Mouse (Mus musculus): ENCODE measurements around the gene Fsip1. TPM values are rescaled to one million over a fixed set of nuclear protein-coding genes. Genes with fewer than 3 reads are reported as not detected.

Fsip1 gene
- total RNA-seq, 2 experiments from 2014 or later, result 0.68 to 1.2 TPM

GRCm38 (mm10) chr2:118257094-118257493, 328 bp upstream of the Fsip1 start:
- no peak for DNase-seq (ENCODE audit: low spot score in 2 of 2)

- DNase-seq (ENCODE audit: low spot score in 2 of 2), result no peak
These were observed 2.2 kb downstream of the Fsip1 start for GRCm38 (mm10) chr2:118254516-118254915.

GRCm38 (mm10) chr2:118248966-118249365, 7.8 kb downstream of the Fsip1 start:
- DNase-seq (ENCODE audit: low spot score in 2 of 2), result no peak

- DNase-seq (ENCODE audit: low spot score in 2 of 2), result no peak
These were observed 8.8 kb downstream of the Fsip1 start for GRCm38 (mm10) chr2:118248016-118248415.

- peak; percentile 42 to 80 for DNase-seq (ENCODE audit: low spot score in 2 of 2)
These were observed 10.9 kb downstream of the Fsip1 start for GRCm38 (mm10) chr2:118245914-118246313.

- DNase-seq (ENCODE audit: low spot score in 2 of 2), result no peak
These were observed 20.6 kb downstream of the Fsip1 start for GRCm38 (mm10) chr2:118236196-118236595.

- DNase-seq (ENCODE audit: low spot score in 2 of 2), result peak in 1 of 2 experiments; percentile 34
These were observed 21.2 kb downstream of the Fsip1 start for GRCm38 (mm10) chr2:118235614-118236013.

- DNase-seq (ENCODE audit: low spot score in 2 of 2), result no peak
These were observed 26.2 kb downstream of the Fsip1 start for GRCm38 (mm10) chr2:118230544-118230943.

GRCm38 (mm10) chr2:118228486-118229079, 28.2 kb downstream of the Fsip1 start:
- DNase-seq (ENCODE audit: low spot score in 2 of 2), result no peak

GRCm38 (mm10) chr2:118225316-118226041, 31.3 kb downstream of the Fsip1 start:
- no peak for DNase-seq (ENCODE audit: low spot score in 2 of 2)

GRCm38 (mm10) chr2:118217993-118218595, 38.7 kb downstream of the Fsip1 start:
- DNase-seq (ENCODE audit: low spot score in 2 of 2), result no peak

GRCm38 (mm10) chr2:118209712-118210111, 47.1 kb downstream of the Fsip1 start:
- DNase-seq (ENCODE audit: low spot score in 2 of 2), result no peak

GRCm38 (mm10) chr2:118208651-118209050, 48.1 kb downstream of the Fsip1 start:
- DNase-seq (ENCODE audit: low spot score in 2 of 2), result no peak

GRCm38 (mm10) chr2:118205991-118206585, 50.7 kb downstream of the Fsip1 start:
- no peak for DNase-seq (ENCODE audit: low spot score in 2 of 2)

GRCm38 (mm10) chr2:118204646-118205045, 52.1 kb downstream of the Fsip1 start:
- DNase-seq (ENCODE audit: low spot score in 2 of 2), result no peak

GRCm38 (mm10) chr2:118203739-118204461, 52.9 kb downstream of the Fsip1 start:
- DNase-seq (ENCODE audit: low spot score in 2 of 2), result peak; percentile 19 to 69

GRCm38 (mm10) chr2:118202934-118203333, 53.8 kb downstream of the Fsip1 start:
- DNase-seq (ENCODE audit: low spot score in 2 of 2), result no peak

- DNase-seq (ENCODE audit: low spot score in 2 of 2), result no peak
These were observed 54.8 kb downstream of the Fsip1 start for GRCm38 (mm10) chr2:118201983-118202382.

GRCm38 (mm10) chr2:118199867-118200266, 56.9 kb downstream of the Fsip1 start:
- peak; percentile 72 to 92 for DNase-seq (ENCODE audit: low spot score in 2 of 2)

GRCm38 (mm10) chr2:118196966-118197365, 59.8 kb downstream of the Fsip1 start:
- no peak for DNase-seq (ENCODE audit: low spot score in 2 of 2)

- no peak for DNase-seq (ENCODE audit: low spot score in 2 of 2)
These were observed 74.6 kb downstream of the Fsip1 start for GRCm38 (mm10) chr2:118182136-118182535.
